Mouse (Mus musculus) lung, postnatal 0 days (tissue): ENCODE data around the gene Prmt8.

Experiments used
- CTCF ChIP-seq: IDR thresholded peaks from 2 replicates; pipeline ENCODE4 v1.5.1; 2016; ENCODE audit warnings: antibody characterized with exemption, mild to moderate bottlenecking
- EP300 ChIP-seq: IDR thresholded peaks from 2 replicates; pipeline ENCODE4 v1.6.1; 2016; ENCODE audit warnings: antibody characterized with exemption, mild to moderate bottlenecking, control low read depth

DNA sequence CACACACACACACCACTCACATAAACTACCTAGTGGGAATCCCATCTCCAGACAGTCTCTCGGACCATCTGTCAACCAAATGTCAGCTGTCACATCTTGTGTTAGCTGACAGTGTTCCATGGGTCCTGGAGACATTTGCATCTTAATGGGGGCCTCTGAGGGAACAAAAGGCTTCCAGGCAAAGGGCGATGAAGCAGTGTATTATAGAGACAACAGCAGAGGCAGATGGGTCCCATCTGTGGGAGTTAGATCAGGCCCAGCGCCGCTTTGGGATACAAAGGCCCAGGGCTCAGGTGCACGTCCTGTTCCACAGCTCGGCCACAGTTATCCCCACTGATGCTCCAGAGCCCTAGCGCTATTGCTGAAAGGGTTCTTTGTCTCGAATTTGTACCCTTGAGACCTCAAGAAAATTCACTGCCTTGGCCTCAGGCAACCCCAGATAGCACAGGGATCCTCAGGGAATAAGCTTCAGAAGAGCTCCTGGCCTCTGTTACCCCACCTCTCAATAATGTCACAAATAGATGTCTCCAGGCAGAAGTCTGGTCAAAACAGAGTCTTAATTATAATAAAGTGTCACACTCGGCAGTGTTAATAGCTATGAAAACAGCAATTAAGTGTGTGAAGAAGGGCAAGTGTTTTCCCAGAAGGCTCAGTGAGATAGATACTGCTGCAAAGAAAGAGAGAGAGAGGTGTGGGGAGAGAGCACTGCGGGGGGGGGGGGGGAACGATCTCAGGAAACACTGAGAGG, 68.1 kb downstream of the Prmt8 start:
- TF ChIP-seq EP300 (no peak), CTCF (no peak)
